Comparison of ENCODE assay signal across 8 mouse cellular contexts in the genomic region with DNA sequence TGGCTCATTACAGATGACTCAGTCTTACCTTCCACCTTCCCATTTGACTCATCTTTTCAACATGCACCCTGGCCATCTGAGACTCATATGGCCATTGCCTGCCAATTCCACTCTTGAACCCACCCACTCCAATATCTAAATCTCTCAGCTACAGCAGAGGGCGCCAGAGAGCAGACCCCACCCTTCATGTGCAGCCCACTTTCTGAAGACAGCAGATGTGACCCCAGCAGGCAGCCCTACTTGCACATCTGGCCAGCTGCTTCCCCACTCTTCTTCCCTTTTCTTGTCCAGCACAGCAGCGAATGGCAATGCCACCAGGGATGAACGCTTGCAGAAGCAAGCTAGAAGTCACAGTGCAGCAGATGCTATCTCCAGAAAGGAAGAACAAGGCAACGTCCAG.
DNase-seq lines count a peak whose midpoint lies in the region; ATAC-seq and TF ChIP-seq lines count a peak whose summit lies in the region.

No protein-coding gene starts in this region.

- WGBS in heart, adult 2 months: 53% methylated on average over 4 of the region's 4 CpGs
- WGBS in heart, embryonic 11.5 days (ENCODE audit: insufficient replicate concordance): 40% methylated on average over 4 of the region's 4 CpGs
- WGBS in neural tube, embryonic 15.5 days: 38% methylated on average over 4 of the region's 4 CpGs

- H3K9me3 ChIP-seq in heart, embryonic 11.5 days (replicated peaks; ENCODE audit: control insufficient read depth, low read length): no peaks in the 10 kb centered on the region
- no peaks in the 10 kb centered on the region for H3K9me3 ChIP-seq in neural tube, embryonic 15.5 days (replicated peaks)

- H3K27ac ChIP-seq in heart, adult 2 months: no peak overlapping the region
- H3K27ac ChIP-seq in heart, embryonic 11.5 days (ENCODE audit: low read depth, low read length): no peak overlapping the region
- no peak overlapping the region for H3K27ac ChIP-seq in neural tube, embryonic 15.5 days (replicated peaks)

- H3K79me2 ChIP-seq in heart, adult 2 months (replicated peaks; ENCODE audit: control insufficient read depth, insufficient read depth, low read length): no peaks in the 10 kb centered on the region

- H3K36me3 ChIP-seq in heart, adult 2 months (ENCODE audit: control insufficient read depth, insufficient read depth, low read length): no peaks in the 10 kb centered on the region
- H3K36me3 ChIP-seq in heart, embryonic 11.5 days (ENCODE audit: control insufficient read depth, insufficient read depth, low read length): no peaks in the 10 kb centered on the region
- H3K36me3 ChIP-seq in neural tube, embryonic 15.5 days: no peaks in the 10 kb centered on the region

- peak; percentile 18 to 47 for DNase-seq in heart, adult 2 months
- DNase-seq in neural tube, embryonic 10.5 days (ENCODE audit: extremely low spot score, low spot score): peak; percentile 60
- DNase-seq in embryo, embryonic 10 days (ENCODE audit: low spot score): peak; percentile 55
- peak; percentile 41 for DNase-seq in lung, postnatal 14 days
- DNase-seq in right cerebral cortex, postnatal 25 days: no peak

- peak; percentile 72 for TF ChIP-seq CTCF in heart, adult 2 months (IDR thresholded peaks at IDR 0.05)

- no peak overlapping the region for H3K9ac ChIP-seq in heart, adult 2 months (ENCODE audit: low read depth, low read length)
- no peak overlapping the region for H3K9ac ChIP-seq in heart, embryonic 11.5 days (ENCODE audit: low read depth, low read length)
- no peak overlapping the region for H3K9ac ChIP-seq in neural tube, embryonic 15.5 days (replicated peaks)

- H3K4me1 ChIP-seq in heart, adult 2 months (ENCODE audit: control insufficient read depth, insufficient read depth, low read length): no peaks in the 10 kb centered on the region; the same call in none of the 2 replicates
- H3K4me1 ChIP-seq in heart, embryonic 11.5 days (ENCODE audit: control insufficient read depth, insufficient read depth, low read length): no peaks in the 10 kb centered on the region
- no peaks in the 10 kb centered on the region for H3K4me1 ChIP-seq in neural tube, embryonic 15.5 days

- H3K27me3 ChIP-seq in heart, adult 2 months (ENCODE audit: control insufficient read depth, insufficient read depth, low read length): no peaks in the 10 kb centered on the region
- no peaks in the 10 kb centered on the region for H3K27me3 ChIP-seq in heart, embryonic 11.5 days (ENCODE audit: control insufficient read depth, insufficient read depth, low read length)
- no peaks in the 10 kb centered on the region for H3K27me3 ChIP-seq in neural tube, embryonic 15.5 days (replicated peaks)

- no peak for TF ChIP-seq POLR2A in heart, adult 2 months (IDR thresholded peaks at IDR 0.05; ENCODE audit: insufficient read depth, low read depth, low read length)

- no peak overlapping the region for H3K4me2 ChIP-seq in heart, embryonic 11.5 days
- H3K4me2 ChIP-seq in neural tube, embryonic 15.5 days: no peak overlapping the region

- no peak overlapping the region for H3K4me3 ChIP-seq in heart, adult 2 months
- H3K4me3 ChIP-seq in heart, embryonic 11.5 days (ENCODE audit: low read depth, low read length): no peak overlapping the region
- H3K4me3 ChIP-seq in neural tube, embryonic 15.5 days (replicated peaks): no peak overlapping the region

- intact Hi-C loops in heart, adult 2 months (cut with DNase I): loop anchor here (10.0 kb wide), 1 partner anchor 119 kb away; the partner anchor contains the start of gene Ntf3

- ATAC-seq in heart, embryonic 11.5 days (replicated peaks; ENCODE audit: insufficient number of reproducible peaks, low FRiP score, low TSS enrichment): no peak
- ATAC-seq in neural tube, embryonic 15.5 days (ENCODE audit: low FRiP score): no peak
- ATAC-seq in frontal cortex, adult (ENCODE audit: low TSS enrichment): no peak

- no peak for TF ChIP-seq EP300 in heart, adult 2 months (IDR thresholded peaks at IDR 0.05; ENCODE audit: insufficient read depth, low read depth, low read length)
